Mouse (Mus musculus): ENCODE data around the gene Gtpbp4. TPM values are rescaled to one million over a fixed set of nuclear protein-coding genes. Genes with fewer than 3 reads are reported as not detected.

The Gtpbp4 gene
- polyA plus RNA-seq (2015; fragmentation: Nextera tagmentation; extraction: Ambion mirVana) = 38.3 and 50.0 TPM in 2 replicates

DNA sequence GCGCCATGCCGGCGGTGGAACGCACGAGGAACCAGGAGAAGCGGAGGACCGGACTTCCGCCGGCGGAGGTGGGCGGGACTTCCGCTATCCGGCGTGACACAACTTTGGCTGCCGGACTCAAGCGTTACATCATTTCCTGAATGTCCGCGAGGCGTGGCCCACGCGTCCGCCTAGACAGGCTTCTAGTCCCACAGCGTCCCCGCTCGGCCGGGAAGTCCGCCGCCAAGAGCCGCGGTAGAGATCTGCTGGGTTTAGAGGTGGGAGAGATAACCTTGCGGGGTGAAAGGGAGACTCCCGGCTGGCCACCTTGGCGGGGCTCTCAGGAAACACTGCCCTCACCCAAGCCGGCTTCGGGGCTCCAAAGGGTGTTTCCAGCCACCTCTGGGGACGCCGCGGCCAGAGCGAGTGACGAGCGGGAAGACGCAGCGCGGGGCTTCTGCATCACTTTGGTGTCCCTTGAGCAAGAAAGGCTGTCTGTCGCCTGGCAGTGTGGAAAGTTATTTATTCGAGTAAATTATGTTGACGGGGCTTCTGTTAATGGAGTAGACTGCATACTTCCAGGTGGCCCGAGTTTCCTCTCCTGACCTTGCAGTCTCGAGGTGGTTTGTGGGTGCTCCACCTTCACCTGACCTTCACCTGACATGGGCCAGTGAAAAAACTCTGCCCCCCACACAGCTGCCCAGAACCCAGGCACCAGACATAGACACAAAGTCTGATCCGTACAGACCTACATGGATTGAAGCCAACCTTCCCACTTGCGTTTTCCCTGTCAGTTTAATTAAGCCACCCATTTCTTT is at the start of gene Gtpbp4:
TSS of gene Gtpbp4 (minus strand) at position 94 of the 797 bp plus-strand sequence.

DNA sequence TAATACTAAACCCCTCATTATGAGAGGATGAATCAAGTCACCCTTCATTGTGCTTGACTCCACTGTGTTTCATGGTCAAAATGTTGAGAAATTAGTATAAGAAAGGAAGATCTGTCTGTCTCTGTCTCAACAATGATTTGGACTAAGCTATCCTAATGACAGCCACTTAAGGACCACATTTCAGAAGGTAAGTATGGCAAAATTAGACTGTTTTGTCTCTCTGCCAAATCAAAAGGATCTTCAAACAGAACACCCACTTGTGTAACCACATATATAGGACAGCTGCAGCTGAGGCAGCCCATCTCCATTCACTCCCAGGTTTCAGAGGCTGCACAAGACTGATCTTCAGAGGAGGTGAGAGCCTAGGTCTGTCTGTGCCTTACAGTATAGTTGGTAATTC is 43.3 kb downstream of the Gtpbp4 start, which contains the start of gene Idi2:
TSS of gene Idi2 (plus strand) at position 301 of the 400 bp plus-strand sequence.

DNA sequence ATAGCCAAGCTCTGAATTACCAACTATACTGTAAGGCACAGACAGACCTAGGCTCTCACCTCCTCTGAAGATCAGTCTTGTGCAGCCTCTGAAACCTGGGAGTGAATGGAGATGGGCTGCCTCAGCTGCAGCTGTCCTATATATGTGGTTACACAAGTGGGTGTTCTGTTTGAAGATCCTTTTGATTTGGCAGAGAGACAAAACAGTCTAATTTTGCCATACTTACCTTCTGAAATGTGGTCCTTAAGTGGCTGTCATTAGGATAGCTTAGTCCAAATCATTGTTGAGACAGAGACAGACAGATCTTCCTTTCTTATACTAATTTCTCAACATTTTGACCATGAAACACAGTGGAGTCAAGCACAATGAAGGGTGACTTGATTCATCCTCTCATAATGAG is 47.8 kb downstream of the Gtpbp4 start, which contains the start of gene Gm9745:
TSS of gene Gm9745 (minus strand) at position 101 of the 400 bp plus-strand sequence.

Small RNA genes lying within 50 kb of the gene (microRNA-seq; reads per million reads assigned to microRNA genes)
- gene Gm22750 (ENCODE audit: borderline replicate concordance, insufficient number of aligned reads) = not detected

Other genes with a start within 250 kb of the Gtpbp4 start
- gene Wdr37, start 124.2 kb downstream of the Gtpbp4 start, polyA plus RNA-seq (2015; fragmentation: Nextera tagmentation; extraction: Ambion mirVana) = 14.2 and 15.9 TPM in 2 replicates
- gene Idi1, start 110.6 kb downstream of the Gtpbp4 start, polyA plus RNA-seq (2015; fragmentation: Nextera tagmentation; extraction: Ambion mirVana) = 18.7 and 28.9 TPM in 2 replicates
- not detected in 2 replicates for gene Gm9745, start 47.9 kb downstream of the Gtpbp4 start, polyA plus RNA-seq (2015; fragmentation: Nextera tagmentation; extraction: Ambion mirVana)
- not detected in 2 replicates for gene Idi2, start 43.2 kb downstream of the Gtpbp4 start, polyA plus RNA-seq (2015; fragmentation: Nextera tagmentation; extraction: Ambion mirVana)
- 15.2 and 19.5 TPM in 2 replicates for gene Larp4b, start 97.8 kb upstream of the Gtpbp4 start, polyA plus RNA-seq (2015; fragmentation: Nextera tagmentation; extraction: Ambion mirVana)